Mouse (Mus musculus) left cerebral cortex, postnatal 10 days (tissue): ENCODE results near the gene Ralgds. TPM values are rescaled to one million over a fixed set of nuclear protein-coding genes. Genes with fewer than 3 reads are reported as not detected.

ENCODE experiments used
- DNase-seq, 2 experiments: peaks; one replicate each; pipeline ENCODE4 v3.0.0; 2021 to 2022; ENCODE audit warnings: low spot score in 2 of 2, mixed read lengths in 1 of 2; ENCODE audit errors: extremely low spot score in 1 of 2
- intact Hi-C: fragments of 180-260 bp; cut with DNase I; formaldehyde crosslinking; loops from one replicate; pipeline ENCODE4 v1.15.1; 2025
- total RNA-seq, 2 experiments: library from RNA; stranded (reverse); gene quantifications; 2 replicates each; pipeline ENCODE4 v1.2.3; 2021

Gene Ralgds
- total RNA-seq, 2 experiments from 2014 or later: 148 to 156 TPM

GRCm38 (mm10) chr2:28543894-28544293, 31.0 kb downstream of the Ralgds start:
- peak; percentile 57 to 63 for DNase-seq
- intact Hi-C loops: no loop called here

- intact Hi-C loops: loop anchor here (2.0 kb wide), 1 partner anchor 31 kb away; no protein-coding TSS in a partner anchor
- DNase-seq: no peak
Observed at GRCm38 (mm10) chr2:28545976-28546375, 33.1 kb downstream of the Ralgds start.

- DNase-seq: no peak
- intact Hi-C loops: loop anchor here (2.0 kb wide), 1 partner anchor 32 kb away; no protein-coding TSS in a partner anchor
Observed at GRCm38 (mm10) chr2:28546560-28546959, 33.6 kb downstream of the Ralgds start.

- intact Hi-C loops: loop anchor here (2.0 kb wide), 1 partner anchor 33 kb away; no protein-coding TSS in a partner anchor
- peak; percentile 72 to 83 for DNase-seq
Observed at GRCm38 (mm10) chr2:28547237-28548172, 34.6 kb downstream of the Ralgds start.

GRCm38 (mm10) chr2:28549157-28549556, 36.2 kb downstream of the Ralgds start:
- DNase-seq: no peak
- intact Hi-C loops: no loop called here

GRCm38 (mm10) chr2:28552301-28552700, 39.4 kb downstream of the Ralgds start:
- intact Hi-C loops: no loop called here
- DNase-seq: no peak

- intact Hi-C loops: no loop called here
- no peak for DNase-seq
Observed at GRCm38 (mm10) chr2:28557452-28557851, 44.5 kb downstream of the Ralgds start.

GRCm38 (mm10) chr2:28563303-28563702, 50.4 kb downstream of the Ralgds start, which contains the start of gene Cel:
Gene Cel, minus strand, starts transcription at chr2:28563403.
- intact Hi-C loops: no loop called here
- DNase-seq: no peak

GRCm38 (mm10) chr2:28563830-28564229, 50.9 kb downstream of the Ralgds start:
- intact Hi-C loops: no loop called here
- DNase-seq: no peak

GRCm38 (mm10) chr2:28564380-28564779, 51.5 kb downstream of the Ralgds start:
- intact Hi-C loops: no loop called here

GRCm38 (mm10) chr2:28566545-28566944, 53.6 kb downstream of the Ralgds start:
- intact Hi-C loops: no loop called here
- peak in 1 of 2 experiments; percentile 83 for DNase-seq

More at GRCm38 (mm10) chr2:28564380-28564779, 51.5 kb downstream of the Ralgds start:
- DNase-seq: no peak

GRCm38 (mm10) chr2:28569903-28570302, 57.0 kb downstream of the Ralgds start:
- DNase-seq: no peak
- intact Hi-C loops: no loop called here

- DNase-seq: no peak
- intact Hi-C loops: no loop called here
Observed at GRCm38 (mm10) chr2:28575341-28575740, 62.4 kb downstream of the Ralgds start.

- intact Hi-C loops: no loop called here
Observed at GRCm38 (mm10) chr2:28576815-28577214, 63.9 kb downstream of the Ralgds start.

GRCm38 (mm10) chr2:28578003-28578402, 65.1 kb downstream of the Ralgds start:
- no peak for DNase-seq
- intact Hi-C loops: no loop called here

More at GRCm38 (mm10) chr2:28576815-28577214, 63.9 kb downstream of the Ralgds start:
- DNase-seq: no peak

- intact Hi-C loops: no loop called here
- peak; percentile 85 to 91 for DNase-seq
Observed at GRCm38 (mm10) chr2:28582647-28583353, 69.9 kb downstream of the Ralgds start.

GRCm38 (mm10) chr2:28583651-28584050, 70.7 kb downstream of the Ralgds start, which contains the start of gene Gtf3c5:
Gene Gtf3c5, minus strand, starts transcription at chr2:28583751.
- intact Hi-C loops: loop anchor here (2.0 kb wide), 1 partner anchor 69 kb away; no protein-coding TSS in a partner anchor
- no peak for DNase-seq

GRCm38 (mm10) chr2:28585043-28585571, 72.2 kb downstream of the Ralgds start:
- intact Hi-C loops: loop anchor here (2.0 to 5.0 kb wide), 2 partner anchors 37 to 70 kb away; partner anchors contain the start of gene Gfi1b
- peak; percentile 76 to 79 for DNase-seq

- DNase-seq: no peak
- intact Hi-C loops: loop anchor here (2.0 to 5.0 kb wide), 2 partner anchors 37 to 71 kb away; partner anchors contain the start of gene Gfi1b
Observed at GRCm38 (mm10) chr2:28585730-28586129, 72.8 kb downstream of the Ralgds start.
